Mouse (Mus musculus): Measurements from ENCODE around the gene Scn2b.

Scn2b gene

GRCm38 (mm10) chr9:45179282-45179681 is 61.7 kb downstream of the Scn2b start:
- WGBS = 86% methylated on average over 5 of the region's 5 CpGs

Measured in cerebral cortex, adult 2 months (tissue).